Mouse (Mus musculus) heart, adult 2 months (tissue): Measurements from ENCODE around the gene Fam160b1. TPM values are rescaled to one million over a fixed set of nuclear protein-coding genes. Genes with fewer than 3 reads are reported as not detected.

Experiments
- DNase-seq, 2 experiments: peaks; one replicate each; pipeline ENCODE4 v3.0.0; 2021
- H3K27ac ChIP-seq: fragments of 200-600 bp; 2 replicates; pipeline ENCODE4 v1.8.1; 2022
- H3K27me3 ChIP-seq: fragments of 200-500 bp; 2 replicates; pipeline ENCODE4 v1.6.1; 2012; ENCODE audit warnings: mild to moderate bottlenecking, low read length, inconsistent platforms, mixed read lengths; ENCODE audit not compliant: control insufficient read depth, insufficient read depth
- H3K36me3 ChIP-seq: fragments of 200-500 bp; 2 replicates; pipeline ENCODE4 v1.6.1; 2012; ENCODE audit warnings: low read length, inconsistent platforms; ENCODE audit not compliant: control insufficient read depth, insufficient read depth
- H3K4me1 ChIP-seq: fragments of 200-500 bp; 2 replicates; pipeline ENCODE4 v1.6.1; 2011; ENCODE audit warnings: low read length; ENCODE audit not compliant: control insufficient read depth, insufficient read depth
- H3K4me3 ChIP-seq: fragments of 200-600 bp; 2 replicates; pipeline ENCODE4 v1.8.1; 2022
- H3K79me2 ChIP-seq: fragments of 200-500 bp; replicated peaks from 2 replicates; pipeline ENCODE4 v1.6.1; 2012; ENCODE audit warnings: mild to moderate bottlenecking, inconsistent platforms, low read length, moderate library complexity, mixed read lengths; ENCODE audit not compliant: control insufficient read depth, insufficient read depth
- H3K9ac ChIP-seq: fragments of 200-500 bp; 2 replicates; pipeline ENCODE4 v1.6.1; 2012; ENCODE audit warnings: low read depth, mild to moderate bottlenecking, control low read depth, inconsistent platforms, low read length, mixed read lengths
- CTCF ChIP-seq: fragments of 200-600 bp; IDR thresholded peaks from 2 replicates; pipeline ENCODE4 v1.8.1; 2022; ENCODE audit warnings: antibody characterized with exemption, mild to moderate bottlenecking, moderate library complexity
- EP300 ChIP-seq: fragments of 200-500 bp; IDR thresholded peaks from 2 replicates; pipeline ENCODE4 v1.6.1; 2011; ENCODE audit warnings: low read depth, low read length, control low read depth; ENCODE audit not compliant: insufficient read depth
- POLR2A ChIP-seq: fragments of 200-500 bp; IDR thresholded peaks from 2 replicates; pipeline ENCODE4 v1.6.1; 2011; ENCODE audit warnings: mild to moderate bottlenecking, low read depth, low read length, control low read depth; ENCODE audit not compliant: insufficient read depth
- WGBS: fragments of 180-500 bp; shearing (Covaris S2); methylation state at CpG from one replicate; pipeline ENCODE4 v1.1.7; 2018; 5-methylcytosine and 5-hydroxymethylcytosine counted together
- intact Hi-C: fragments of 180-260 bp; cut with DNase I; formaldehyde crosslinking; loops from one replicate; pipeline ENCODE4 v1.15.1; 2025
- polyA plus RNA-seq: library from polyadenylated mRNA; depleted of rRNA; stranded (reverse); fragments of >200 nt; gene quantifications from 2 replicates; pipeline ENCODE4 v1.2.3, GENCODE M21; 2012
- total RNA-seq, 2 experiments: library from RNA; stranded (reverse); gene quantifications; 2 replicates each; pipeline ENCODE4 v1.2.3; 2021

Gene Fam160b1
- total and polyA plus RNA-seq, 3 experiments = 6.7 to 11.1 (median 10.6) TPM

DNA sequence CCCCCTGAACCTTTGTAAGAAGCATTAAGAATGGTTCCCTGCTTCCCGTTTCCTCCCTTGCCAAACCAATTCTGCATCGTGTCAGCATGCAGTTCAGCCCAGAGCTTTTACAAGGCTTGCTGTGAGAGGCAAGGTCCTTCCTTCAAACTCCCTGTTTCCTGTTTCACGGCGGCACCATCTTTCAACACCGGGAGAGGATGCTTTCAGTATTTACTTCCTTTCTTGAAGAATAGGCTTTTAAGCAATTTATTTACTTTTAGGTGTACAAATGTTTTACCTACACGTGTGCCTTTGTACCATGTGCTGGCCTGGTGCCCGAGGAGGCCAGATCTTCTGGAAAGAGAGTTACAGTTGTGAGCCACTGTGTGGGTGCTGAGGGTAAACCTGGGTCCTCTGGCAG is 4.2 kb upstream of the Fam160b1 start:
- WGBS = 32% methylated on average over 7 of the region's 7 CpGs
- no peak overlapping the region; the same call in 1 of the 2 replicates for H3K4me3 ChIP-seq
- H3K9ac ChIP-seq = no peak overlapping the region
- H3K27ac ChIP-seq = peak overlapping the region; percentile 84
- intact Hi-C loops = no loop called here
- DNase-seq = no peak
- H3K79me2 ChIP-seq = peaks cover under 1% of the 10 kb centered on the region; the same call in 1 of the 2 replicates
- H3K36me3 ChIP-seq = no peaks in the 10 kb centered on the region
- no peak for TF ChIP-seq POLR2A
- no peak for TF ChIP-seq EP300
- TF ChIP-seq CTCF = no peak
- H3K27me3 ChIP-seq = no peaks in the 10 kb centered on the region
- H3K4me1 ChIP-seq = peaks cover 13% of the 10 kb centered on the region

DNA sequence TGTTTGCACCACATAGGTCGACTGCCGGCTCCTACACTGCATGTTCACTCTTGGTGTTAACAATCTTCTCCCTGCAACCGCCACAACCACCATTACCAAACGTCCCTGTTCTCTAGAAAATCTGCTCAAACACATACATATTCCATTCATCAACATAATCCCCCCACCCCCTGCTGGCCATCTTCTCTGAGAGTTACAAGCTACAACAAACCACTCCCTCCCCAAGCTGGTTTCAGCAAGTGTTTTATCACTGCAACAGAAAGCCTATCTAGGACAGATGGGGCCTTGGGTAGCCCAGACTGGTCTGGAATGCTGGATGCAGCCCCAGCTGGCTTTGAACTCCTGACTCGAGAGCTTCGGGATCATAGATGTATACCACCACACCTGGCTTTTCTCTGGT is 3.2 kb upstream of the Fam160b1 start:
- 85% methylated on average over 6 of the region's 6 CpGs for WGBS
- DNase-seq = no peak
- H3K9ac ChIP-seq = no peak overlapping the region
- TF ChIP-seq POLR2A (no peak), CTCF (no peak), EP300 (no peak)
- no peaks in the 10 kb centered on the region; the same call in 1 of the 2 replicates for H3K36me3 ChIP-seq
- H3K4me3 ChIP-seq = no peak overlapping the region
- H3K4me1 ChIP-seq = peaks cover 14% of the 10 kb centered on the region
- H3K27ac ChIP-seq = peak overlapping the region; percentile 31; the same call in 1 of the 2 replicates
- no peaks in the 10 kb centered on the region for H3K27me3 ChIP-seq
- peaks cover 3% of the 10 kb centered on the region; the same call in 1 of the 2 replicates for H3K79me2 ChIP-seq
- intact Hi-C loops = no loop called here

DNA sequence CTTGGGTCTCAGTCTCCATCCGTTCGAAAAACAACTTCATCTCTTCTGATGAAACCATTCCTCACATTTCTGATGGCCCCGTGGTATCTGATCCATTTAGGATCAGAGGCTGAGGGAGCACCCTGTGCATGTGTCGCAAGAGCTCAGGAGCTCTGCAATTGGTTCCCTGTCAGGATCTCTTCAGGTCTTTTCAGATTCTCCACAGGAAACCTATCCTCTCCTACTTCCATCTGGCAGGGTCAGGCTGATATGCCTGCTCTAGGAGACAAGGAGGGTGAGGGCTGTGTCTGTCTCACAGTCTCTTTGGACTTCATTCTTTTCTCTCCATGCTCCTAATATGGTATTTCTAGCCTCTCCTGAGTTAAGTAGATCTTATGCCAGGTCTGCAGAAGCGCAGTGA is 2.7 kb upstream of the Fam160b1 start:
- TF ChIP-seq EP300 (no peak), POLR2A (no peak), CTCF (no peak)
- Histone ChIP-seq H3K36me3 (no peaks in the 10 kb centered on the region; the same call in 1 of the 2 replicates), H3K4me1 (peaks cover 16% of the 10 kb centered on the region), H3K27me3 (no peaks in the 10 kb centered on the region), H3K79me2 (peaks cover 3% of the 10 kb centered on the region; the same call in 1 of the 2 replicates), H3K4me3 (peak overlapping the region; percentile 46), H3K9ac (no peak overlapping the region), H3K27ac (peak overlapping the region; percentile 66)
- intact Hi-C loops = no loop called here
- DNase-seq = no peak
- 68% methylated on average over 5 of the region's 5 CpGs for WGBS

DNA sequence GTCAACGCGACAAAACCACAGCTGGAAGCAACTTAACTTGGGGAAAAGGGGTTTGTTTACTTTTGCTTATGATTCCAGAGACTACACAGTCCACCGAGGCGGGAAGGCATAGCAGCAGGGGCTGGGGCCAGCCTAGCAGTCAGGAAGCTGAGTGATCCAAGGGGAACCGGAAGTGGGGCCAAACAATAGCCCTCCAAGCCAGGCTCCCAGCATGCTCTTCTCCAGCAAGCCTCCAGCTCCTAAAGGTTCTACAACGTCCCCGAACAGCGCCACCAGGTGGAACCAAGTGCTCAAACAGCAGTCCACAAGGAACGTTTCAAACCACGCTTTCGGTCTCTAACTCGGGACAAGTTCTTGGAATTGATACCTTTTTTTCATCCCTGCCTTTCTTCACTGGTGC is 2.2 kb upstream of the Fam160b1 start:
- H3K4me1 ChIP-seq = peaks cover 17% of the 10 kb centered on the region
- peak overlapping the region; percentile 66 for H3K27ac ChIP-seq
- H3K36me3 ChIP-seq = no peaks in the 10 kb centered on the region; the same call in none of the 2 replicates
- WGBS = 35% methylated on average over 12 of the region's 12 CpGs
- peak overlapping the region; percentile 53 for H3K9ac ChIP-seq
- peak; percentile 78 for TF ChIP-seq EP300
- peak; percentile 85 for TF ChIP-seq CTCF
- TF ChIP-seq POLR2A = peak; percentile 79; the same call in 1 of the 2 replicates
- peak; percentile 86 to 88 for DNase-seq
- peaks cover 3% of the 10 kb centered on the region; the same call in 1 of the 2 replicates for H3K79me2 ChIP-seq
- intact Hi-C loops = no loop called here
- H3K4me3 ChIP-seq = peak overlapping the region; percentile 46
- H3K27me3 ChIP-seq = no peaks in the 10 kb centered on the region

DNA sequence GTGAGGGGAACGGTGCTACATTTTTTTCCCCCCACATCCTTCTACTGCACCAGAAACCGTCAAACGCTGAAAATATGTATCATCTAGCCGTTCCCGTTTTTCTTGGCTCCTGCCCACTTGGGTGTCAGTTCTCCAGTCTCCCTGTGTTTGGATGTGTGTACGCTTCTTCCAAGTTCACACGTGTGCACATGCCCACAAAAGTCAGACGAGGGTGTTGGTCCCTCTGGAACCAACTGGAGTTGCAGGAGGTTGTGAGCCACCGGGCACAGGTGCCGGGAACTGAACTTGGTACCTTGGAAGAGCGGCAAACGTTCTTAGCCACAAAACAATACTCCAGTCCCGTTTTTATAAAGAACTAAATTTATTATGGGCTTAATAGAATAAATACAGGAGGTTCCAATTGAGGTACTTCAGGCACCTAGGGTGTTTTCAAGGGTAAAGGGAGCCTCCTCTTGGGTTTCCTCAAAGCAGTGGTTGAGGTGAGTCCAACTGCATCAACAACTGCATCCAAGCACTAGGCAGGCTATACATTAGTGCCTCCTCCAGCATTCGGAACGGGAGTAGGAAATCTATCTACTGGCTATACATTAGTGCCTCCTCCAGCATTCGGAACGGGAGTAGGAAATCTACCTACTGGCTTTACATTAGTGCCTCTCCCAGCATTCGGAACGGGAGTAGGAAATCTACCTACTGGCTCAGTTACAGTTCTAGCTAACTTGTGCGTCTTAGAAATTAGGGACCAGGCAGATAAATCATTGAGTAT is 1.5 kb upstream of the Fam160b1 start:
- H3K4me3 ChIP-seq = peak overlapping the region; percentile 45

More for the DNA sequence above, 1.5 kb upstream of the Fam160b1 start:
- 61% methylated on average over 20 of the region's 20 CpGs for WGBS
- Histone ChIP-seq H3K9ac (peak overlapping the region; percentile 24), H3K27me3 (no peaks in the 10 kb centered on the region), H3K36me3 (peaks cover 2% of the 10 kb centered on the region), H3K79me2 (peaks cover 3% of the 10 kb centered on the region; the same call in 1 of the 2 replicates), H3K4me1 (peaks cover 22% of the 10 kb centered on the region), H3K27ac (peak overlapping the region; percentile 90)
- no peak for DNase-seq
- intact Hi-C loops = no loop called here
- TF ChIP-seq CTCF (no peak), POLR2A (no peak), EP300 (no peak)
